Mouse (Mus musculus) kidney, postnatal 4 days (tissue): Measurements from ENCODE around the gene Nek8.
A peak's percentile ranks its signal among the peaks of the same experiment; 100 is the strongest.

ENCODE experiments used
- DNase-seq, 2 experiments: peaks; one replicate each; pipeline ENCODE4 v3.0.0; 2021; ENCODE audit warnings: mixed read lengths in 2 of 2

Nek8 gene

GRCm38 (mm10) chr11:78138023-78138422 lies 38.5 kb downstream of the Nek8 start:
- no peak for DNase-seq

- no peak for DNase-seq
These were observed 38.9 kb downstream of the Nek8 start for GRCm38 (mm10) chr11:78137584-78137983.

GRCm38 (mm10) chr11:78136132-78136531 lies 40.3 kb downstream of the Nek8 start:
- DNase-seq, result no peak

- DNase-seq, result peak in 1 of 2 experiments; percentile 49
These were observed 41.2 kb downstream of the Nek8 start for GRCm38 (mm10) chr11:78135314-78135713.

GRCm38 (mm10) chr11:78134344-78134743 lies 42.1 kb downstream of the Nek8 start:
- no peak for DNase-seq

GRCm38 (mm10) chr11:78133915-78134314 lies 42.6 kb downstream of the Nek8 start:
- DNase-seq, result no peak

- DNase-seq, result no peak
These were observed 47.0 kb downstream of the Nek8 start for GRCm38 (mm10) chr11:78129458-78129857.

GRCm38 (mm10) chr11:78126739-78127138 lies 49.7 kb downstream of the Nek8 start:
- no peak for DNase-seq

- DNase-seq, result no peak
These were observed 50.8 kb downstream of the Nek8 start for GRCm38 (mm10) chr11:78125691-78126090.

- DNase-seq, result no peak
These were observed 52.7 kb downstream of the Nek8 start for GRCm38 (mm10) chr11:78123782-78124181.

- no peak for DNase-seq
These were observed 53.7 kb downstream of the Nek8 start for GRCm38 (mm10) chr11:78122815-78123214.

- peak in 1 of 2 experiments; percentile 24 for DNase-seq
These were observed 55.3 kb downstream of the Nek8 start for GRCm38 (mm10) chr11:78121176-78121575.

GRCm38 (mm10) chr11:78119898-78120297 lies 56.6 kb downstream of the Nek8 start:
- DNase-seq, result no peak

GRCm38 (mm10) chr11:78118467-78118866 lies 58.0 kb downstream of the Nek8 start:
- DNase-seq, result no peak

- no peak for DNase-seq
These were observed 60.4 kb downstream of the Nek8 start for GRCm38 (mm10) chr11:78116146-78116410.
